Mouse (Mus musculus) midbrain, embryonic 11.5 days (tissue): ENCODE results near the gene Mettl8. TPM values are rescaled to one million over a fixed set of nuclear protein-coding genes. Genes with fewer than 3 reads are reported as not detected.

Experiments used
- ATAC-seq: fragments of 200-750 bp; cut with Nextera tagmentation; 2 replicates; pipeline ENCODE4 v1.8.0; 2017; ENCODE audit warnings: moderate TSS enrichment, moderate library complexity; ENCODE audit not compliant: low FRiP score
- DNase-seq: peaks from one replicate; pipeline ENCODE4 v3.0.0; 2015; ENCODE audit warnings: low spot score; ENCODE audit errors: missing footprints
- H3K27ac ChIP-seq: fragments of 300-500 bp; sonication (generic); 2 replicates; pipeline ENCODE4 v1.5.1; 2014; ENCODE audit warnings: low read depth, low read length
- H3K27me3 ChIP-seq: fragments of 300-500 bp; sonication (generic); 2 replicates; pipeline ENCODE4 v1.6.1; 2014; ENCODE audit warnings: mild to moderate bottlenecking, low read length, moderate library complexity, mixed read lengths; ENCODE audit not compliant: control insufficient read depth, insufficient read depth
- H3K36me3 ChIP-seq: fragments of 300-500 bp; sonication (generic); 2 replicates; pipeline ENCODE4 v1.6.1; 2014; ENCODE audit warnings: mild to moderate bottlenecking, low read length, moderate library complexity, mixed read lengths; ENCODE audit not compliant: control insufficient read depth, insufficient read depth
- H3K4me1 ChIP-seq: fragments of 300-500 bp; sonication (generic); 2 replicates; pipeline ENCODE4 v1.6.1; 2014; ENCODE audit warnings: low read length; ENCODE audit not compliant: control insufficient read depth, insufficient read depth
- H3K4me2 ChIP-seq: fragments of 300-500 bp; sonication (generic); 2 replicates; pipeline ENCODE4 v1.6.1; 2014; ENCODE audit warnings: mild to moderate bottlenecking, moderate library complexity
- H3K4me3 ChIP-seq: fragments of 300-500 bp; sonication (generic); 2 replicates; pipeline ENCODE4 v1.5.1; 2014; ENCODE audit warnings: low read depth, low read length
- H3K9ac ChIP-seq: fragments of 300-500 bp; sonication (generic); 2 replicates; pipeline ENCODE4 v1.6.1; 2014; ENCODE audit warnings: low read length
- H3K9me3 ChIP-seq: fragments of 300-500 bp; sonication (generic); 2 replicates; pipeline ENCODE4 v1.6.1; 2016; ENCODE audit warnings: low read length; ENCODE audit not compliant: control insufficient read depth
- WGBS: fragments of 180-500 bp; shearing (Covaris S2); extraction: QIAGEN DNeasy Blood & Tissue Kit; methylation state at CpG from one replicate; pipeline ENCODE4 v1.1.7; 2014; 5-methylcytosine and 5-hydroxymethylcytosine counted together
- polyA plus RNA-seq: library from polyadenylated mRNA; unstranded; fragments of >200 nt; fragmentation: Nextera tagmentation; extraction: Ambion mirVana; gene quantifications from 2 replicates; pipeline ENCODE4 v1.2.1, GENCODE M21; 2014

Mettl8 gene
- polyA plus RNA-seq, 1 experiment from 2014 or later = 22.3 TPM

DNA sequence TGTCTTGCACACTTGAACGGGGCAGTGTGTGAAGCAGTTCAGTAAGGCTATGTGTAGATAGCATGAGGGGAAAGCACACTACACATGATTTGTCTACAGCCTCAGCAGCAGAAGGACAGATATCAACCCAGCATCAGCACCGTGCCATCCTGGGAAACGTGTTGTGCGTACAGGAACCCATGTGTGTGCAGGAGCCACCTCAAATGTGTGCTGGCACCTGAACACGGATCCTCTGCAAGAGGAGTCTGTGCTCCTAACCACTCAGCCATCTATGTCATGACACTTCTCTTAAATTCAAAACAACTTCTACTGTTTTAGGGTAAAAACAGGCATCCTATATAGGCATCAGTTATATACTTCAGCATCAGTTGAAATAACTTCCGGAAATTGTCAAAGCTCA, 80.6 kb downstream of the Mettl8 start:
- 94% methylated on average over 6 of the region's 6 CpGs for WGBS
- H3K4me3 ChIP-seq = no peak overlapping the region
- no peak for DNase-seq
- H3K9me3 ChIP-seq = no peaks in the 10 kb centered on the region
- H3K27me3 ChIP-seq = no peaks in the 10 kb centered on the region
- H3K27ac ChIP-seq = no peak overlapping the region
- no peaks in the 10 kb centered on the region for H3K4me1 ChIP-seq
- no peak overlapping the region for H3K4me2 ChIP-seq
- no peak for ATAC-seq
- H3K9ac ChIP-seq = no peak overlapping the region
- no peaks in the 10 kb centered on the region for H3K36me3 ChIP-seq

DNA sequence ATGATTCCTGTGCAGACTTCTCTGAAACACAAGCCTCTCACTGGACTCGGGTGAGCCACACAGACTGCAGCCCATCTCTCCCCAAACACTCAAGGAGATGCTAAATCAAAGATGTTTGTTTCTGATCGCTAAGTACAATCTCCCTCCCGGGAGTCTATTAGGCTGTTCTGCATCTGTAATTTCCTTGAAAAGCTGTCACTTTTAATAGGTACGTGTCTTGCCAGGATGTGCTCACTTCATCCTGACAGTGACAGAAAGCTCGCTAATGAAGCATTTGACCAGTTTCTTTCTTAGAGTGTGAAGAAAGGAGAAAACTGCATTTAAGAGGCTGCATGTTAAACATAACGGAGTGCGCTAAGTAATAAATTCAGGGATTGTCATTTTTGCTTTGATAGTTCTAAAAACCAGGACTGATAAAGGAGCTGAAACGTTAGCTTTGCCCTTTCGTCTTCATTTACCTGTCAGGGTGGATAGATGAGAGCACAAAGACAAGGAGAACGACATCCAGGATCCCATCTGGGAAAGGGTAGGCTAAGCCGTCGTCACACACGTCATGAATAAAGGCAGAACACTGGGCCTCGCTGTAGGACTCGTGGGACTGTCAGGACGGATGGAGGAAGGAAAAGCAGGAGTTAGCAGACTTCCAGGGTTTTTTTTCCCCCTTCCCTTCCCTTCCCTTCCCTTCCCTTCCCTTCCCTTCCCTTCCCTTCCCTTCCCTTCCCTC, 82.4 kb downstream of the Mettl8 start:
- ATAC-seq (no peak), DNase-seq (no peak)
- Histone ChIP-seq H3K9me3 (no peaks in the 10 kb centered on the region), H3K27ac (no peak overlapping the region), H3K4me3 (no peak overlapping the region), H3K4me2 (no peak overlapping the region), H3K36me3 (no peaks in the 10 kb centered on the region), H3K9ac (no peak overlapping the region), H3K4me1 (no peaks in the 10 kb centered on the region), H3K27me3 (no peaks in the 10 kb centered on the region)
- WGBS = 78% methylated on average over 16 of the region's 16 CpGs

DNA sequence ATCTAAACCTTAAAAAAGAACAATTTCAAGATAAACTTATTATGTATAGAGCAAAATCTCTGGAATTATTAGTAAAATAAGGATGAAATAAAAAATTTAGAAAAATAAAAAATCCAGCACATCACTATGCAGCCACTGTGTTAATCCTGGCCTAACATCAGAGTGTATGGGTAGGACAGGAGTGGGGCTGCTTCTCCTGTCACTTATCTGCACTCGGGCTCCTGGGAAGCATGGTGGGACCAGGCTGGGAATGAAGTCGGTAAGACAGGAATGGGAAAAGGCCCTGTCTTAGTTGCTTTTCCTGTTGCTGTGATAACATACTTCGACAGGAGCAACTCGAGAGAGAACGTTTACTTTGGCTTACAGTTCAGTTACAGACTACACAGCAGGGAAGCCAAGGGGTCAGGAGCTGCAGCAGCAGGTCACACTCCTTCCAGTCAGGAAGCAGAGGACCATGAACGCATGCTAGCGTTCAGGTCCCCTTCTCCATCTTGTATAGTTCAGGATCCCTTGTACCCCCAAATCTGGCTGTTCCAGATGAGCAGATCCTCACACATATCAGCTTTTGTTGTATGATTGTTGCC, 85.1 kb downstream of the Mettl8 start:
- H3K27ac ChIP-seq = no peak overlapping the region
- no peak overlapping the region for H3K4me2 ChIP-seq
- H3K9ac ChIP-seq = no peak overlapping the region
- DNase-seq (no peak), ATAC-seq (no peak)
- H3K4me1 ChIP-seq = no peaks in the 10 kb centered on the region
- H3K4me3 ChIP-seq = no peak overlapping the region
- no peaks in the 10 kb centered on the region for H3K27me3 ChIP-seq
- H3K36me3 ChIP-seq = no peaks in the 10 kb centered on the region
- no peaks in the 10 kb centered on the region for H3K9me3 ChIP-seq
- WGBS = 51% methylated on average over 7 of the region's 7 CpGs

DNA sequence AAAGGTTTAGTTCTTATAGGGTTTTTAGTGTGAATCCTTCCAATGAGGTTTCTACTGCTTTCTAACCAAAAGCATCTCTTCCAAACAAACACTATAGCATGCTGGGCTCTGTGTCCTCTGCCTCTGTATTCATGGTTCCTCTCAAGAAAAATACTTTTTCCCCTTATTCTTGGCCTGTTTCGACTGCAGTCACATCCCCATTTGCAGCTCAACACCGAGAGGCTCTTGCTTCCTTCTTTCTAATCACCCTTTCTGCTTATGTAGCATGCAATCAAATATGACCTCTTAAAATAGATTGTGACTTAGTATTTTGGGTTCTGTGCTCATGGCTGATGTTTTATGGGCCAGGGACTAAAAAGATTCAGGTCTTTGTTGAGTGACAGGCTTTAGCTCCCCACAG, 87.1 kb downstream of the Mettl8 start:
- no peak overlapping the region for H3K9ac ChIP-seq
- H3K27me3 ChIP-seq = no peaks in the 10 kb centered on the region
- H3K9me3 ChIP-seq = no peaks in the 10 kb centered on the region
- H3K4me1 ChIP-seq = no peaks in the 10 kb centered on the region
- ATAC-seq (no peak), DNase-seq (no peak)
- H3K4me2 ChIP-seq = no peak overlapping the region
- H3K36me3 ChIP-seq = no peaks in the 10 kb centered on the region
- 81% methylated on average over 2 of the region's 2 CpGs for WGBS
- H3K4me3 ChIP-seq = no peak overlapping the region
- H3K27ac ChIP-seq = no peak overlapping the region

DNA sequence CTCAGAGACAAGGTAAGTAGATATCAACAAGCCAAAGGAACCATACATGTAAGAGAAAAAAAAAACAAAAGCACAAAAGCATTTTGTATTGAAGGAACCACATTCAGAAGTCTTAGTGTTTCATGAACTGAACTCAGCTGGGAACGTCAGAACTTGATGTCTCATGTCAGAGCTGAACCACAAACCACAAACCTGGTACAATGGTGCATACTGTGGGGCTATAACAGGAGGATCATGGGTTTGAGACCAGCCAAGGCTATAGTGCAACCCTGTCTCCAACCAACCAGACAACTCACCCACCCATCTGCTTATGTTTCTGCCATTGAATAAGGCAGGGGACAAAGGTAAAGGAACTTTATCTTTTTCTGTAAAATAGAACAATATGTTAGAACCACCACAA, 88.2 kb downstream of the Mettl8 start:
- WGBS = 76% methylated on average over 1 of the region's 1 CpGs
- DNase-seq = no peak
- no peaks in the 10 kb centered on the region for H3K27me3 ChIP-seq
- H3K9ac ChIP-seq = no peak overlapping the region
- H3K36me3 ChIP-seq = no peaks in the 10 kb centered on the region
- ATAC-seq = no peak
- H3K4me3 ChIP-seq = no peak overlapping the region
- H3K27ac ChIP-seq = no peak overlapping the region
- H3K9me3 ChIP-seq = no peaks in the 10 kb centered on the region
- H3K4me1 ChIP-seq = no peaks in the 10 kb centered on the region
- H3K4me2 ChIP-seq = no peak overlapping the region

DNA sequence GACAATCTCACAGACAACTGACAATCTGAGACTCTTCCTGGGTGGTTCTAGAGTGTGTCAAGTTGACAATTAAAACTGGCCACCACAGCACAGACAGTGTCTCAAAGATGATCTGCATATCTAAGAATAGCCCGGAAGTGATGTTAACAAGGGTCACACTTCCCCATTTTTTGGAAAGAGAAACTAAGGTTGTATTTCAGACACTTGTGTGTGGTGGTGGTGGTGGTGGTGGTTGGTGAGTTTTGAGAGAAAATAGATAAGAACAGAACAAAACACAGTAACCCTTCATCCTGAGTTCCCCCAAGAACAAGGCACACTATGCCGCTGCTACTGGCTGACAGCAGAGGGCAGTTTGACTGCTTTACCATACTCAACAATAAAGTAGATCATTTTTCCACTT, 90.6 kb downstream of the Mettl8 start:
- ATAC-seq (no peak), DNase-seq (no peak)
- H3K4me1 ChIP-seq = peaks cover 1% of the 10 kb centered on the region; the same call in 1 of the 2 replicates
- 92% methylated on average over 2 of the region's 2 CpGs for WGBS
- H3K9ac ChIP-seq = no peak overlapping the region
- H3K4me3 ChIP-seq = no peak overlapping the region
- H3K9me3 ChIP-seq = no peaks in the 10 kb centered on the region
- no peaks in the 10 kb centered on the region for H3K27me3 ChIP-seq
- H3K36me3 ChIP-seq = no peaks in the 10 kb centered on the region
- H3K4me2 ChIP-seq = no peak overlapping the region
- H3K27ac ChIP-seq = no peak overlapping the region

DNA sequence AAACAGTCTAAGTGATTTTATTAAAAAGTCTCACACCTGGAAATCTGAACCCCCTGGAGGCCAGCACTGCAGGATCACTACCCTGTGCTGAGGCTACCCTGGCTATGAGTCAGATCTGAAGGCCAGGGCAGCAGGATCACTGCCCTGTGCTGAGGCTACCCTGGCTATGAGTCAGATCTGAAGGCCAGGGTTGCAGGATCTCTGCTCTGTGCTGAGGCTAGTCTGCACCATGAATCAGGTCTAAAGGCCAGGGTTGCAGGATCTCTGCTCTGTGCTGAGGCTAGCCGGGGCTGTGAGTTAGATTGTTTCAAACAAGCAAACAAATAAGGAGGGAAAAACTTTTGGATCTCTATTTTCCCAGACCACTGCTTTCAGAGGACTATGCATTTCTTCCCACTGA, 92.5 kb downstream of the Mettl8 start:
- Histone ChIP-seq H3K27ac (no peak overlapping the region), H3K9me3 (no peaks in the 10 kb centered on the region), H3K4me1 (peaks cover 6% of the 10 kb centered on the region; the same call in 1 of the 2 replicates), H3K4me3 (no peak overlapping the region), H3K9ac (no peak overlapping the region), H3K4me2 (no peak overlapping the region), H3K36me3 (no peaks in the 10 kb centered on the region), H3K27me3 (no peaks in the 10 kb centered on the region)
- DNase-seq (no peak), ATAC-seq (no peak)
- WGBS = 88% methylated on average over 1 of the region's 1 CpGs

DNA sequence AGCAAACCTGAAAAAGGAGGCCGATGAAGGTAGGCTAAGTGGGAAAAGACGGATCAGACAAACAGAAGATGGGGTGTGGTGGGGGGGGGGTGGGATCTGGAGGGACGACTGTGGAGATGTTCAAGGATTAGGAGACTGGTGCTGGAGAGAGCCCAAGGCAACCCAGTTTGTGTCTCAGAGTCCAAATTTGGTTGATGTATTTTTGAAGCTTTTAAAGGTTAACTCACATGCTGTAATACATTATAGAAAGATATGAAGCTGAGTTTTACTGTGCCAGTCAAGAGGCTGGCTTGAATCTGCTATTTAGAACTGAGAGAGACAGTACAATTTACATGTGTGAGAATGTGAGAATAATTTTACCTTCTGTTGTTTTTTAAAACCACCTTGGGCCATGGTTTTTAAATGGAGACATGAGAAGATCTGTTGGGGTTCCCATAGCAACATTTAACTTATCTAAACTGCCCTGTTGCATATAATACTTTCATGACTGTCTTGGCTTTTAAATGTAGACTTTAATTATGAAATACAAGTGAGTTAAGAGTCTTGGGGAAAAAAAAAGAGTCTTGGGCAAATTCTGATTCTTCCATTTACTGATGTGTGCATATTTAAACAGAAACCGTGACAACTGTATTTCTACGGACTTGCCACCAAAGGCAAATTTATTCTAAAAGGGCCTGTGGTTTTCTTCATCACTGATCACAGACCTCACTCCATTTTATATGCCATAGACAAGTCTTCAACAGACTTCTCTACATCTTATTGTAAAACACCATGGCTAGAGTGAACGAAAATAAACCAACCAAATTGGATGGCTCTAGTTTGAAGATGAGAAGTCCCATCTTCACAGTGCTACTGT, 94.1 kb downstream of the Mettl8 start:
- Histone ChIP-seq H3K36me3 (no peaks in the 10 kb centered on the region), H3K4me2 (no peak overlapping the region), H3K4me3 (no peak overlapping the region), H3K9me3 (no peaks in the 10 kb centered on the region), H3K27ac (no peak overlapping the region), H3K27me3 (no peaks in the 10 kb centered on the region), H3K9ac (no peak overlapping the region), H3K4me1 (peaks cover 6% of the 10 kb centered on the region; the same call in 1 of the 2 replicates)
- DNase-seq (no peak), ATAC-seq (no peak)
- 80% methylated on average over 6 of the region's 6 CpGs for WGBS

DNA sequence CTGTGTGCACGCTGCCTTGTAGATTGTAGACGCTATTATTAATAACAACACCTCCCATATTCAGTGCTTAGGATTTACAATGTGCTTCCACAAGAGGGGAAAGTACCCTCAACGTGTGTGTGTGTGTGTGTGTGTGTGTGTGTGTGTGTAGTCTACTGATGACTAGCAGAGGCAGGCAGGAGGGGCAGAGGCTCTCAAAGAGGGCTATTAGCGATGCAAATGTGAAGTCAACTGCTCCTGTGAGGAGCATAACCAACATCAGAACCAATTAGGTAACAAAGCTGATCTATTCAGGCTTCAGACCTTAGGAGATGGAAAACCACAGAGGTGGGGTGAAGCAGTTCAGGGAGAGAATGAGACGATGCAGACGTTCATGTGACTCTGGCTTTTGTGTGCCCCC, 95.3 kb downstream of the Mettl8 start:
- 85% methylated on average over 6 of the region's 6 CpGs for WGBS
- H3K27me3 ChIP-seq = no peaks in the 10 kb centered on the region
- H3K9ac ChIP-seq = no peak overlapping the region
- ATAC-seq = no peak
- no peak overlapping the region for H3K27ac ChIP-seq
- no peak overlapping the region for H3K4me3 ChIP-seq
- no peak for DNase-seq
- H3K4me1 ChIP-seq = peaks cover 6% of the 10 kb centered on the region; the same call in 1 of the 2 replicates
- no peak overlapping the region for H3K4me2 ChIP-seq
- no peaks in the 10 kb centered on the region for H3K9me3 ChIP-seq
- H3K36me3 ChIP-seq = no peaks in the 10 kb centered on the region
